ENCODE assay signal across 9 mouse cellular contexts in the genomic region with DNA sequence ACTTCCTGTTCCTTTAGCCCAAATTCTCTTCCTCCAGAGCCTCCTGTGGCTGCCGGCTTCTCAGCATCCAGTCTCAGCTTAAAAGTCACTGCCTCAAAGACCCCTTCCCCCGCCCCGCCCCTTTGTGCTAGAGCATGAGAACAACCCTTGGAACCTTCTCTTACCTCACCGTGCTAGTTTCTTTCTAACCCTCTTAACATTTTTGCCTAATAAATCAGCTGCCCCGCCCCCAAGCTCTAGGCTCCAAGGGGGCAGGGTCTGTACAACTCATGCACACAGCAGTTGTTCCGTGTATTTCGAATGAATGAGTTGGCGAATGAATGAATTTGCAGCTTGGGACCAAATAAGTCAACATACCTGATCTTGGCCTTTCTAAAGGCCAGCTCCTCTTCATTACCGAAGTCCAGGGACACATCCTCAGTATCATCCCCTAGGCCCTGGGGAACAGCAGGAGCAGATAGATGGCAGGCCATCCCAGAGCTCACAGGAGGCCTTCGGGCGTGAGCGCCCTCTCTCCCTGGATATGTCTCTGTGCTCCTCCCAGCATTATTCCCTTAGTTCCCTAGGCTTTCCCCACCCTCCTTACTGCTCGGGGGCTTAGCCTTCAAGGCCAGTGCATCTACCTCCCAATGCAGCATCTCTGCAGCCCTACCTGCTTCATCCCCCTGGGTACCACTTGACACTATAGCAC. TPM values are rescaled to one million over a fixed set of nuclear protein-coding genes. Genes with fewer than 3 reads are reported as not detected.
DNase-seq lines count a peak whose midpoint lies in the region; ATAC-seq lines count a peak whose summit lies in the region.
"Had no signal": no experiment of that assay in that cellular context is flagged by ENCODE, and none has a peak within 500 bp of the region (broad histone marks: within the 10 kb centered on the region; RNA-seq: fewer than 3 reads in every experiment).

No protein-coding gene starts in this region.

- peak overlapping the region; percentile 64 for H3K4me3 ChIP-seq in forebrain, embryonic 10.5 days
- 0 out of 2 replicates have a peak overlapping the region, but pooled peaks have one; percentile 6 for H3K4me3 ChIP-seq in liver, embryonic 16.5 days (ENCODE audit: low read depth, low read length)
- H3K4me3 ChIP-seq: erythroblast, embryonic 14.5 days had no signal

- no peaks in the 10 kb centered on the region for H3K27me3 ChIP-seq in forebrain, embryonic 10.5 days (ENCODE audit: poor library complexity, severe bottlenecking)
- no peaks in the 10 kb centered on the region for H3K27me3 ChIP-seq in liver, embryonic 16.5 days (ENCODE audit: control insufficient read depth, insufficient read depth, low read depth, low read length)

- no peak overlapping the region for H3K4me2 ChIP-seq in liver, embryonic 16.5 days (ENCODE audit: low read depth, low read length)

- H3K4me1 ChIP-seq in forebrain, embryonic 10.5 days: peaks cover 29% of the 10 kb centered on the region
- H3K4me1 ChIP-seq in liver, embryonic 16.5 days (ENCODE audit: control insufficient read depth, low read depth, low read length): no peaks in the 10 kb centered on the region

- no peak overlapping the region for H3K9ac ChIP-seq in liver, embryonic 16.5 days (ENCODE audit: low read depth, low read length)

- DNase-seq in cerebellum, adult 9-11 months: peak; percentile 21
- no peak for DNase-seq in cerebellum, adult 11 months
- peak; percentile 56 for DNase-seq in 3T3-L1 (ENCODE audit: low read depth, low spot score)
- DNase-seq in forebrain, embryonic 10.5 days (ENCODE audit: extremely low spot score, low spot score): peak; percentile 24
- DNase-seq in adrenal gland, postnatal 10 days: no peak
- no peak for DNase-seq in kidney, adult 8-10 months
- DNase-seq in layer of hippocampus, postnatal 36 days: no peak

- 15% methylated on average over 13 of the region's 13 CpGs for WGBS in forebrain, embryonic 10.5 days
- 44% methylated on average over 13 of the region's 13 CpGs for WGBS in liver, embryonic 16.5 days (ENCODE audit: insufficient replicate concordance)

- no peaks in the 10 kb centered on the region for H3K9me3 ChIP-seq in forebrain, embryonic 10.5 days
- no peaks in the 10 kb centered on the region for H3K9me3 ChIP-seq in liver, embryonic 16.5 days (replicated peaks; ENCODE audit: control insufficient read depth, low read length)

- H3K36me3 ChIP-seq in forebrain, embryonic 10.5 days (replicated peaks): no peaks in the 10 kb centered on the region
- H3K36me3 ChIP-seq in liver, embryonic 16.5 days (ENCODE audit: control insufficient read depth, insufficient read depth): no peaks in the 10 kb centered on the region

- H3K27ac ChIP-seq in forebrain, embryonic 10.5 days: peak overlapping the region; percentile 91
- no peak overlapping the region for H3K27ac ChIP-seq in liver, embryonic 16.5 days (ENCODE audit: low read length)

- no peak; the same call in 1 of the 2 replicates for ATAC-seq in liver, embryonic 16.5 days (ENCODE audit: low read depth)

RNA-seq across cellular contexts. Expression of a gene that starts 0.4 kb away (rescaled TPM):
- 20.5 and 20.8 TPM in 2 replicates for polyA plus RNA-seq in forebrain, embryonic 10.5 days (2016; fragmentation: Nextera tagmentation; extraction: Ambion mirVana)
- polyA plus RNA-seq in liver, embryonic 16.5 days (2015; fragmentation: Nextera tagmentation; extraction: Ambion mirVana): 0.47 and 0.51 TPM in 2 replicates
- 1 to 10 TPM; 2.6 to 3.2 TPM for total RNA-seq in adrenal gland, postnatal 10 days (2021)
- total RNA-seq in layer of hippocampus, postnatal 36 days (2021): 10 to 100 TPM; 23.4 to 26.2 TPM
- polyA plus RNA-seq: erythroblast, embryonic 14.5 days had no signal

RNA-seq across cellular contexts. Expression of a gene that starts 33.1 kb away (rescaled TPM):
- polyA plus RNA-seq in forebrain, embryonic 10.5 days (2016; fragmentation: Nextera tagmentation; extraction: Ambion mirVana): 0.10 TPM in 2 replicates
- polyA plus RNA-seq in liver, embryonic 16.5 days (2015; fragmentation: Nextera tagmentation; extraction: Ambion mirVana): 0.13 and 0.18 TPM in 2 replicates
- total RNA-seq in adrenal gland, postnatal 10 days (2021): 1 to 10 TPM; 1.6 to 2.8 TPM
- total RNA-seq in layer of hippocampus, postnatal 36 days (2021): under 1 TPM in 1 of 2 experiments, not detected in 1; 0.10 TPM
- polyA plus RNA-seq: erythroblast, embryonic 14.5 days had no signal

RNA-seq across cellular contexts. Expression of a gene that starts 35.0 kb away (rescaled TPM):
- polyA plus RNA-seq in forebrain, embryonic 10.5 days (2016; fragmentation: Nextera tagmentation; extraction: Ambion mirVana): 80.9 and 81.3 TPM in 2 replicates
- 23.9 and 26.4 TPM in 2 replicates for polyA plus RNA-seq in liver, embryonic 16.5 days (2015; fragmentation: Nextera tagmentation; extraction: Ambion mirVana)
- 10 to 100 TPM; 22.2 to 23.3 TPM for total RNA-seq in adrenal gland, postnatal 10 days (2021)
- 10 to 100 TPM; 16.4 to 18.1 TPM for total RNA-seq in layer of hippocampus, postnatal 36 days (2021)

RNA-seq across cellular contexts. Expression of a gene that starts 51.4 kb away (rescaled TPM):
- 0.10 TPM in 1 of 2 replicates, not detected in the other for polyA plus RNA-seq in forebrain, embryonic 10.5 days (2016; fragmentation: Nextera tagmentation; extraction: Ambion mirVana)
- 0.11 and 0.17 TPM in 2 replicates for polyA plus RNA-seq in liver, embryonic 16.5 days (2015; fragmentation: Nextera tagmentation; extraction: Ambion mirVana)
- total RNA-seq in adrenal gland, postnatal 10 days (2021): under 1 TPM in 1 of 2 experiments, not detected in 1; 0.15 TPM
- 1 to 10 TPM; 5.2 to 5.5 TPM for total RNA-seq in layer of hippocampus, postnatal 36 days (2021)
- polyA plus RNA-seq: erythroblast, embryonic 14.5 days had no signal

Comparison
In these comparisons a context has a peak if more than half of its experiments do, and no peak if none do; other contexts are left out.
1. DNase-seq: peak in cerebellum, adult 9-11 months (single experiment), 3T3-L1 (single experiment) and forebrain, embryonic 10.5 days (single experiment); none in cerebellum, adult 11 months (single experiment), adrenal gland, postnatal 10 days (single experiment), kidney, adult 8-10 months (0 of 2) and layer of hippocampus, postnatal 36 days (0 of 2).
2. RNA of a gene that starts 0.4 kb away (total RNA-seq): 23.4 to 26.2 TPM in layer of hippocampus, postnatal 36 days; 2.6 to 3.2 TPM in adrenal gland, postnatal 10 days; every median in the first group is over 4 times any median in the second.